Mouse (Mus musculus): Measurements from ENCODE around the gene Trim11. TPM values are rescaled to one million over a fixed set of nuclear protein-coding genes. Genes with fewer than 3 reads are reported as not detected.

Trim11 gene
- total RNA-seq, 2 experiments from 2014 or later: 22.5 to 25.4 TPM

DNA sequence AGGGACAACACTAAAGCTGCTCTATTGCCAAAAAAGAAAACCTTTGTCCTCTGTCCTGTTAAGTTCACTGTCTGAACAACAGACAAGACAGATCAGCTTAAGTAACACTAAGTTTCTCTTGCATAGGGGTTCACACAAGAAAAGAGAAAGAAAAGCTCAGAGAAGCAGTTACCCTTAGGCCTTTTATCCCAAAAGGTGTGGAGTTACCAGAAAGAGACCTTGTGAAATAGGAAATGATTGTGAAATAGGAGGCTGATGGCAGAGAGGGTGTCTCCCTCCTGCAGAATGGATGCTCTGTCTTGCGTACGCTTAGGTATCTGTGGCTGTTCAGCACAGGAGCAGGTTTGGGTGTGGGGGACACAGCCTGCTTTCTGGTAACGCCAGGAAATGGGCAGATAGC lies 1.3 kb downstream of the Trim11 start:
- DNase-seq (ENCODE audit: low spot score in 2 of 2): no peak

GRCm38 (mm10) chr11:58979661-58980060 lies 1.8 kb downstream of the Trim11 start:
- no peak for DNase-seq (ENCODE audit: low spot score in 2 of 2)

- DNase-seq (ENCODE audit: low spot score in 2 of 2): no peak
These were observed 2.6 kb downstream of the Trim11 start for GRCm38 (mm10) chr11:58980381-58980990.

- peak; percentile 76 to 84 for DNase-seq (ENCODE audit: low spot score in 2 of 2)
These were observed 3.9 kb downstream of the Trim11 start for GRCm38 (mm10) chr11:58981541-58982447.

DNA sequence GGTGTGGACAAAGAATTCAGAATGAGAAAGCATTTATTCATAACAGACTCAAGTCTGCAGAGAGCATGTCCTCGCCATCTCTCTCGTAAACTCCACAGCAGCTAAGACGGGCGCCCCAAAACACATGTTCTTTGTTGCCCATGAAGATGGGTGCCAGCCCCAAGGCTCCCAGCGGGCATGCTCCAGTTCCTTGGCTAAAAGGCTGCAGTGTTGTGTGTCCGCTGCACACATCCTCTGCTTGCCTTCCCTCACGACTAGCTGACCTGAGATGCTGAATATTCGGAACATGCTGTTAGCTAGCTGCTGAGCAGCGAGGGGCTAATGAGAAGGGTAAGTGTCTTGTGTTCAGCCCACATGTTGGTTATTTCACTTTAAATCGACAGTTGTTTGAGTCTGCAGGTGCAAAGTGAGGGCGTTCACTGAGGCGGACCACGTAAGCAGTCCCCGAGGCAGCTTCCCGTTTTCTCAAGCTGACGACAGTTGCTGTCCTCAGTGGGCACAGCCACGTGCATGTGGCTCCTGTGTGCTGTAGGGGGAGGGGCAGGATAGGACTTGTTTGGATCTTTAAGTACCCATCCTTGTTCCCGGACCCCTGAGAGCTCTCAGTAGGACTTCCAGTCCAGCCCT lies 4.7 kb downstream of the Trim11 start:
- no peak for DNase-seq (ENCODE audit: low spot score in 2 of 2)

GRCm38 (mm10) chr11:58983691-58984341 lies 5.9 kb downstream of the Trim11 start:
- DNase-seq (ENCODE audit: low spot score in 2 of 2): no peak

DNA sequence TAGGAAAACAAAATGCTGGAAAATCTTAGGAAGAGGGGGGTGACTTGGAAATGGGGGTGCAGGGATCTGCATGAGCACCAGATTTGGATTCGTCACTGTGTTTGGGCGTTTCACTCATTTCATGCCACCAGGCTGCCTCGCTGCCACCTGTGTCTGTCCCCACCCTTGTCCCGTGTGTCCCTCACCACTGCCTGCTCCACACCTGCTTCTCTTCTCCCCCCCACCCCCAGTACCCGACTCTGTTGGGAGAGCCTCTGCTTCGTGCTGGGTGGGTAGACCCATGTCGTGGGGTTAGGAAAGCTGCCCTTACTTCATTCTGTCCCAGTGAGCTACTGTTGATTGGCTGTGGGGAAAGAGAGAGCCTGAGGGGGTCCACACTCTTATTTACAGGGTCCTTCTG lies 6.8 kb downstream of the Trim11 start:
- DNase-seq (ENCODE audit: low spot score in 2 of 2): no peak

DNA sequence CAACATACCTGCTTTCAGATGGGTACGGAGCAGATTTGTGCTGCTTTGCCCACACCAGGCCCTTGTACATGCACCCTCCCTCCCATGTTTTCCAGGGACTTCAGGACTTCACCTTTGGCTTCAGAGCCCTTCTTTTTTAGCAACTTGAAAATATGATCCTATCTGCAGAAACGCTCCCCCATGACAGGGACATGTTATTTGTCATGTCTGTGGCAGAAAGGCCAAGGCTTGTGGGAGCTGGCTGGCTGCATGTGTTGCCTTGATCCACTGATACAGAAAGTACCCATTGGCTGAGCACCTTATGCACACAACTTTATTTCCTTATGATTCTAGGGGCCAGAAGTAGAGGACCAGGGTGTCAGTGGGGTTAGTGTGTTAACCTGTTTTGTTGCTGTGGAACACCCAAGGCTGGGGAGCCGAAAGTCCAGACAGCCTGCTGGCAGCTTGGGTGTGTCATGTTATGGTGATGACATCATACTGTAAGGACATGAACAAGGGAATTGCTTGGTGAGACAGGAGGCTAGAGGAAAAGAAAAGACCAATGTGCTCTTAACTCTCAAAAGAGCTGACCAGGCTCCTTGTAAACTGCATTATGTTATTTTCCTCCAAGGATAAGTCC lies 7.5 kb downstream of the Trim11 start:
- no peak for DNase-seq (ENCODE audit: low spot score in 2 of 2)

DNA sequence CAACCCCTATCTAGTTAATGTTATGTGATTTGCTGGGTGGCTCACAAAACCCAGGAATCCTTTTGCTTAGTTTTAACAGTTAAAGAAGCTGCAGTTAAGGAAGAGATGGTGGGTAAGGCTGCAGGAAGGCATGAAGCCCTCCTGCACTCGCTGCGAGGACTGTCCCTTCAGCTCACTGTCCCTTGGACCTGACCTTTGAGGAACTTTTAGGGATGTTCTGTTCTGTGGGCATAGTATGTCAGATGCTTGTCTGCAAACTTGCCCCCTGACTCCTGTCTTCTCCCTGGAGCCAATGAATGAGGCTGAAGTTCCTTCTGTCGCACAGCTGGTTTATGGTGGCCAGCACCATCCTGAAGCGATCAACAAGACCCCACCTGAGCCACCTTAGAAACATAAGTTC lies 11.3 kb downstream of the Trim11 start:
- no peak for DNase-seq (ENCODE audit: low spot score in 2 of 2)

DNA sequence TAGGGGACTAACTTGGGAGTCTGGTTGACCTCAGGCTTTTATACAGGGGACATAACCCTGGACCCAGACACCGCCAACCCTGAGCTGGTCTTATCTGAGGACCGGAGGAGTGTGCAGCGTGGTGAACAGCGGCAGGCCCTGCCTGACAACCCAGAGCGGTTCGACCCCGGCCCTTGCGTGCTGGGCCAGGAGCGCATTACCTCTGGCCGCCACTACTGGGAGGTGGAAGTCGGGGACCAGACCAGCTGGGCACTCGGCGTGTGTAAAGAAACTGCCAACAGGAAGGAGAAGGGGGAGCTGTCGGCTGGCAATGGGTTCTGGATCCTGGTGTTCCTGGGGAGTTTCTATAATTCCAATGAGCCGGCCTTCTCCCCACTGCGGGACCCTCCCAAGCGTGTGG lies 12.2 kb downstream of the Trim11 start:
- no peak for DNase-seq (ENCODE audit: low spot score in 2 of 2)

DNA sequence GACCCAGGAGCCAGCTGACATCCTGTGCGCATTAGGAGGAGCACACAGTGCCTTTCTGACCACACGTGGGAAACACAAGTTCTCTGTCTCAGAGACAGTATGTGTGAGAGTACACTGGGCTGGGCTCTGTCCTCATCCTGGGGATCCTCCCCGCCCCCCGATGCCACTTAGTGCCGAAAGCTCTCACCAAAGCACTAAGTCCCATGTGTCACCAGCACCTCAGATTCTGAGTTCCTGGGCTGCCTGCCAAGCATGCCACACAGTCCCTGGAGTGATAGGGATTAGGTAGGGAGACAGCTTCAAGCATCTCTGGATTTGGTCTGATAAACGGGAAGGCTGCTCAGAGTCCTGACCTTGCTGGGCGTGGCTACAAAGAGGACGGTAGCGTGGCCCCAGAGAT lies 12.9 kb downstream of the Trim11 start:
- DNase-seq (ENCODE audit: low spot score in 2 of 2): peak; percentile 40

GRCm38 (mm10) chr11:58991911-58992310 lies 14.0 kb downstream of the Trim11 start:
- DNase-seq (ENCODE audit: low spot score in 2 of 2): no peak

- no peak for DNase-seq (ENCODE audit: low spot score in 2 of 2)
These were observed 15.3 kb downstream of the Trim11 start for GRCm38 (mm10) chr11:58993091-58993670.

GRCm38 (mm10) chr11:58994337-58994826 lies 16.5 kb downstream of the Trim11 start:
- peak; percentile 30 to 38 for DNase-seq (ENCODE audit: low spot score in 2 of 2)

- no peak for DNase-seq (ENCODE audit: low spot score in 2 of 2)
These were observed 17.3 kb downstream of the Trim11 start for GRCm38 (mm10) chr11:58995061-58995806.

DNA sequence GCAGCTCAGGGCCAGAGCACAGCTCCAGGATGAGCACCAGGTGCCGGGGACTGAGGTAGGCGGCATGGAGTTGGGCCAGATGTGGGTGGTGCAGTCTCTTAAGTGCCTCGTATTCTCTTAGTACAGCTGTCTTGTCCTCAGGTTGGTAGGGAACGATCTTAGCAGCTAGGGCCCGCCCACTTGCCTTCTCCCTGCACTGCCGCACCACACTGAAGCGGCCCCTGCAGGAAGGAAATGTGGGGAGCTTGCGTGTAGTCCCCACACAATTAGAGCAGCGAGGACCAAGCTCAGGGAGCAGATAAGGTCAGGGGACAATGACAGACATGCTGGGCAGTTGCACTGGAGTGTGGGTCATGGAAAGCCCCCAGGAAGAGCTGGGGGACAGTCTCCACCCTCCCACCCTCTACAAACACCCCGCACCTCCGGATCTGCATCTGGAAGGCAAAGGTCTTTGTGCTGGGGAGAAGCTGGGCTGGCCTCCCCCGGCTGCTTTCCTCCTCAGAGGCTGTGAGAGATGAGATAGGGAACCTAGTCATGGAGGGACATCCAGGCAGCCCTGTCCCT lies 18.0 kb downstream of the Trim11 start:
- peak in 1 of 2 experiments; percentile 43 for DNase-seq (ENCODE audit: low spot score in 2 of 2)

- no peak for DNase-seq (ENCODE audit: low spot score in 2 of 2)
These were observed 19.6 kb downstream of the Trim11 start for GRCm38 (mm10) chr11:58997541-58997940.

DNA sequence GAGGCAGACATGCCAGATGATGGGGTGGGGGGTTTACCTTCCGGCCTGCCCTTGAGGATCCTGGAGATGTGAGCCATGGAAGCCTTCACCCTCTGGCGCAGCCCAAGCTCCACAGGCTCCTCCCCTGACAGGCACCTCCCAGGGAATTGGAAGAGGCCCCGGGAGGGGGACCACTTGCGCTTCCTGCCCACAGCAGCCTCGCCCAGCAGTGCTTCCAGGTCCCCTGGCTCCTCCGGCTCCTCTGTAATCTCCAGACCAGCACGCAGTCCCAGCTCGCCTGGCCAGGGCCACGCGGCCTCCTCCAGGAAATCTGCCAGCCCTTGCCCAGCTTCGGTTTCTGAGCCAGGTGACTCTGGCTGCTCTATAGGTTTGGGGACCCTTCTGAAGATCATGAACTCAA lies 21.3 kb downstream of the Trim11 start:
- no peak for DNase-seq (ENCODE audit: low spot score in 2 of 2)

- no peak for DNase-seq (ENCODE audit: low spot score in 2 of 2)
These were observed 21.9 kb downstream of the Trim11 start for GRCm38 (mm10) chr11:58999830-59000229.

All from left cerebral cortex, adult 18-20 months (tissue).